Mouse (Mus musculus) brain, adult 2 months (tissue): Measurements from ENCODE around the gene Rpgrip1l.

ENCODE experiments used
- DNase-seq: peaks from one replicate; pipeline ENCODE4 v3.0.0; 2011; ENCODE audit warnings: low read depth, low spot score

The Rpgrip1l gene

GRCm38 (mm10) chr8:91329461-91329850 lies 16.4 kb upstream of the Rpgrip1l start:
- DNase-seq = no peak

DNA sequence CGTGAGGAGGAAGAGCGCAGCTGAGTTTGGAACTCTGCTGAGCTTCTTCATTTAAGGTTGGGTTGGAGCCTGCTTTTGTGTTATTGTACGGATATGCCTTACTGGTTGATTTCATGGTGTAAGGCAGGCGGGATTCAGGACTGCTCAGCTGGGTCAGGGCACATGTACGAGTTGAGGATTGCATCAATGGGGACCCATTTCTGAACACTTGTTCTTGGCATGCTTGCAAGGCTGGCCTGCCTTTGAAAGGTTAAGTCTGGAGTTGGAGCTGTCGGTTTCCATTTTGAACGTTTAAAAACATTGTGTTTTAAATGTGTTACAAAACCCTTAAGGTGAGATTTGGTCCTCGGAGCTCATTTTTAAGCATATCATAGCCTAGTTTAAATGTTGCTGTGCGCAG lies 16.0 kb upstream of the Rpgrip1l start:
- no peak for DNase-seq

GRCm38 (mm10) chr8:91327471-91328205 lies 14.6 kb upstream of the Rpgrip1l start:
- DNase-seq = peak; percentile 43

DNA sequence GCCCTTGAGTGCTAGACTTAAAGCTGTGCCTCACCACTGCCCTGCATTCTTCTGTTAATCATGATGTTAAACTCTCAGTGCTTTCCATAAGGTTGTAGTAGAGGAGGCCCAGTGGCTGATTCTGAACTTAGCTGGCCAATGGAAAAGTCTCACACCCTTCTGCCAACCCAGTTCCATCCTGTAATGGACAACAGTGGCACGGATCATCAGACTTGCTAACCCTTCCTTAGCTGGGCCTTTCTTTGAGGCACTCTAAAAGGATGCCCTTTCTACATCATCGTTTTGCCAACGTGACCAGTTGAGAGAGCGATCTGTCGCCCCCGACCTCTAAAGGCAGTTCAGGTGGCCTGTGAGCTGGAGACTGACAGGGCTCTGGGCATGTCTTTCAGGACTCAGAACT lies 13.9 kb upstream of the Rpgrip1l start:
- DNase-seq = no peak

DNA sequence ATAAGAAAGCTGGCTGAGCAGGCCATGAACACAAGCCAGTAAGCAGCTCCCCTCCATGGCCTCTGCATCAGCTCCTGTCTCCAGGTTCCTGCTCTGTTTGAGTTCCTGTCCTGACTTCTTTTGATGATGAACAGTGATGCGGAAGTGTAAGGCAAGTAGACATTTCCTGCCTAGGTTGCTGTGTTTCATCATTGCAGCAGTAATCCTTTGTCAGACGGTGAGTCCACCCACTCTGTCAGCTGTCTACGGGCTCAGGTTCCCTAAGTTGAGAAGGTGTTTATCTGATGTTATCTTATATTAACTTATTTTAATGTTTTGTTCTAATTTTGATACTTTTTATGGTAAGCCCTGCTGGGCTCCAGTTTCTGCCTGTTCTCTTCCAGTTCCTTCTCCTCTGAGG lies 13.0 kb upstream of the Rpgrip1l start:
- no peak for DNase-seq

- DNase-seq = no peak
Observed at GRCm38 (mm10) chr8:91324916-91325315, 11.9 kb upstream of the Rpgrip1l start.

GRCm38 (mm10) chr8:91324271-91324670 lies 11.2 kb upstream of the Rpgrip1l start:
- DNase-seq = peak; percentile 59

- peak; percentile 91 for DNase-seq
Observed at GRCm38 (mm10) chr8:91323511-91323910, 10.4 kb upstream of the Rpgrip1l start.

- peak; percentile 23 for DNase-seq
Observed at GRCm38 (mm10) chr8:91318938-91319729, 6.1 kb upstream of the Rpgrip1l start.

DNA sequence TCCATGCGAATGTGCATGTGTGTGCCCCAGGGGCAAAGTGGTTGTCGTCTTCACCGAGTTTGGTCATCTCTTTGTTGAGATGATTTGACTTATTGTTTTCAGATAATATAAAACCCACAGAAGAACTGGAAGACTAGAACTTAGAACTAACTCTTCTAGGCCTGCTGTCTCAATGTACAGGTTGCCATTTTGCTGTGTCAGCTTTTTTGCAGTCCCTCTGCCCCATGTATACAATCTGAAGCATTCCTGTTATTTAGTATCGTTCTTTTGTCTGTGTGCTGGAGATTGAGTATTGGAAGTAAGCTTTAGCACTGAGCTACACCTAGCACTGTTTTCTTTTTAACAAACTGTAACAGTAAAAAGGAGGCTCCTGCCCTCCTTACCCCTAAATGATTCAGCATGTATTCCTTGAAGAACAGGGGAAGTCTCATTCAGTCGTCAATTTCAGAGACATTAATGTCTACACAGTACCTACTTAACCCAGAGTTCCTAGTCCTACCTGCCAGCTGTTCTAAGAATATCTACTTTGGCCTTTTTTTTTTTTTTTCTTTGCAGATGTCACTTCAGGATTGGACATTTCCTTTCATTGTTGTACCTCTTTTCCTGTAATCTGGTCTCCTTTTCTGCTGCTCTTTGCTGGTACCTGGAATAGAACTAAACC lies 4.6 kb upstream of the Rpgrip1l start:
- DNase-seq = no peak

DNA sequence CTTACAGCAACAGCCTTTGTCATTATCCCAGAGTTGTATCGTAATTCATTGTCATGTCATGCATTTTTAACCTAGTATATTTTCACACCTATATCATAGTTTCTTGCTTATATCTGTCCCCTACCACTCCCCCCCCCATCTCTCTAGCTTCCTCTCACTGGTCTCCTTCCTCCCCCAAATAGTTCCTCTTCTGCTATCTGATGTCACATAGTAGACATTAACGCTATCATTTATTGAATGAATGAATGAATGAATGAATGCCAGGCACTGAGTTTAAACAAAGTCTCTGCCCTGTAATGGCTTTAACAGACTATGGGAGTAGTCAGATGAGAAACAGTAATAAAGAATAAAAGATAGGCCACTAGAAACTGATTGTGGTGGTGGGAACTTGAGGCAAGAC lies 720 bp downstream of the Rpgrip1l start:
- no peak for DNase-seq

DNA sequence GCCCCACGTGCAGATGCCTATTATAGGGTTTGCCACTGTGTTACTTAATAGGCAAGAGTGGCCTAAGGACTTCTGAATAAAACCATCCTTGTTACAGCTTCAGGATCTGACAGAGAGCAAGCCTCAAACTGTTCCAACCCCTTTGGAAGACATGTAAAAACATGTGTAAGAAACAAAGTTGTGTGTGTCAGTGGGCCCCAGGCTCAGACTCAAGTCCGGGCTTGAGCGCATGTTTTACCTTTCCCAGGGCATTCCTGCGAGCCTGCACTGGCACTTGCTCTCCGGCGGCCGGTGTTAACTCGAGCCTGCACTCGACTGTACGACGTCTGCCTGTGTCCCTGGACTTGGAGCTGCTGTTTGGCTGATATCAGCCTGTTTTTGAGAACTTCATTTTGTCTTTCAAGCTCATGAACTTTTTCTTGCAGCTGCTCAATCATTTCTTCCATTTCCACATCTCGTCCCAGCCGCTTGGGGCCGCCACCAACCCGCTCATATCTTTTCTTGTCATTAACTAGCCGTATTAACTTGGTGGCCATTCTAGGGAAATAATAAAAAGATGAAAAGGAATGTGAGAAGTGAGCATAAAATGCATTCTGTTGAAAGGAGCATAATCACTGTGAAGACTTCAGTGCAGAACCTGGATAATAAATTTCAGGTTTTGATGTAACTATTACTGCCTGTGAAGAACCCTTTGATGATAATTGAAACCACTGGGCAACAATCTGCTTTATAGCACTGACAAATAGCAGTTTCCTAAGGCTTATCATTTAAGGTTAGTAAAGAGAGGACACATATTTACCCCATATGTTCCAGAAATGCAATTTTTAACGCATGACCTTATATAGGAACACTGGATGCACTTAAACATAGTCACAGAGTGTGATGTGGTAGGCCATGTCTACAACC lies 8.3 kb downstream of the Rpgrip1l start:
- DNase-seq = no peak

- no peak for DNase-seq
Observed at GRCm38 (mm10) chr8:91298672-91299071, 14.4 kb downstream of the Rpgrip1l start.

DNA sequence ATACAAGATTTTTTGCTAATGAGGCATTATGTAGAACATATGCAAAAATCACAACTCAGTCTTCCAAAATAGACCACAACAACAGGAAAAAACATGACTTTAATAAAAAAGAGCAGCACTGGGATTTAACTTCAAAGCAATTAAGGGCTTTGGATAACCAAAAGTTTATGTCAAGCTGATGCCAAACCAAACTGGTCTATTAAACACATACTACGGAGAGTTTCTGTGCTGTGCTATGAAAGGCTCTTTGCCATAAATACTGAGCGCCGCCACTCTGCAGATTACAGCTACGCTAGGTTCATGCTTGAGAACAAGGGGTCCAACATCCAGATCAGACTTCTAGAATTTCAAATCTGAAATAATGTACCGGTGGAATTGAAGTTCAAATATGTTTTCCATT lies 17.3 kb downstream of the Rpgrip1l start:
- no peak for DNase-seq

DNA sequence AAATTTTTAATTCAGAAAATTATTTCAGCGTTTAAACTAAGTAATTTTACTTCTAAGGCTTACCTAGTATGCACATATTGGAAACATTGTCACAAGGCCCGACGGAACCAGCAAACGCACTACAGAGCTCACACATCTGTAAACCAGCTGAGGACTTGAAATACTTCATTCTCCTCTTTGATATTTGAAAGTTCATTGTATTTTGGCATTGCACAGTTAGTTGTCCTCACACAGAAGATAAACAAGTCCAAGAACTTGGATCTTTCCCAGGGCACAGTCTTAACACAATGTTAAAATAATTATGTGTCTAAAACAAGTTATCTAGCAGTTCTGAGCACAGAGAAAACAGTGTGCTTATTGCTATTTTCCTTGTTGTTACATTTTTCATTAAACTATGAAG lies 22.5 kb downstream of the Rpgrip1l start:
- no peak for DNase-seq

- DNase-seq = no peak
Observed at GRCm38 (mm10) chr8:91286237-91286636, 26.8 kb downstream of the Rpgrip1l start.

DNA sequence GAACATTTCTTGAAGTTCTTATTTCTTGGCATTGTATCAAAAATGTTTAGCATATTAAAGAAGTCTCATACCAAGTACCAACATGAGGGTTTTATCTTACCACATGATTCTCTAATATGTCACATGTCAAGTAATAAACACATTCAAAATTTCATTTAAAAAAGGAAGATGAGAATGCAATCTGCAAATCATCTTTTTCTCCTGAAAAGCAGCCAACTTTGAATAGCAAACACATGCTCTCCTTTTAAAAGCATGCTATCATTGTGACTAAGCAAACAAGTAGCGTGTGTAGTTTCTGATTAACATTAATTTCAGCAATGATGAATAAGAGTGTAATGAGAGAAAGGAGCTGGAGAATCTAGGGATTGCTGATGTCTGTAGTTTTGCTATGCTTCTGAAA lies 29.2 kb downstream of the Rpgrip1l start:
- peak; percentile 27 for DNase-seq

DNA sequence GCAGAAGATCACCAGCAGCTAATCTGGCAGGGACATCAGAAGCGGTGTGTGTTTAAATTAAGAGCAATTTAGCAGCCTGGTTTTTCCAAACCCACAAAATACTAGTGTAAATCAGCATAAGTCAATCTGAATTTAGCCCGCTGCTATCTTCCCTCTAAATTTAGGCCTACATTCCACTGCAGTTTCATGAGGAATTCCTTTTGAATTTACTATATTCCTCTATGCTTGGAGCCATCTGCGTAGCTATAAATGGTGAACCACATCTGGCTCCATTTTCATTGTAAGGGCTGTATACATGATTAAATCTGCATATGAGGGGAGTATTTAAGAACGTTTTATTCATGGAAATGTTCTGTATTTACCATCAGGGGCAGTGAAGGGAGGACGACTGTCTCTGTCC lies 30.4 kb downstream of the Rpgrip1l start:
- DNase-seq = peak; percentile 55

DNA sequence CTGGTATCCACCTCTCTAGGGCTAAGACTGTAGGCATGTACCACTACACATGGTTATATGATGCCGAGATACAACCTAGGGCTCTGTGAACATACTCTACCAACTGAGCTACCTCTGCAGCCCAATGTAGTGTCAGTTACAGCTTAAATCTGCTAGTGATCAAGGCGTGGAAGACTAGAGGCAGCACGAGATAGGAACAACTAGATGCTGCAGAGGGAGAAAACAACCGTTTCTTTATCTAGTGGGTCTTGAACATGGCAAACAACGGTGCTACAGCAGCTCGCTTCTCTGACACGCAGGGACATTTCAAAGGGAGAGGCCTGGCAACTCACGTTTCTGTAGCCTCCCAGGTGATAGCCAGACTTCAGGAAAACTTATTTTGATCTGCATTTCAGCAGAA lies 31.5 kb downstream of the Rpgrip1l start:
- DNase-seq = no peak

GRCm38 (mm10) chr8:91280467-91281212 lies 32.4 kb downstream of the Rpgrip1l start:
- DNase-seq = peak; percentile 35

- peak; percentile 24 for DNase-seq
Observed at GRCm38 (mm10) chr8:91278060-91278459, 35.0 kb downstream of the Rpgrip1l start.
